Mouse (Mus musculus) liver, embryonic 15.5 days (tissue): ENCODE results near the gene Speer4f1. TPM values are rescaled to one million over a fixed set of nuclear protein-coding genes. Genes with fewer than 3 reads are reported as not detected.
"Not testable (repeated sequence)": the region's sequence is repeated elsewhere in the genome, so short reads cannot be mapped to it uniquely, and the experiment has no call there.

Experiments used
- ATAC-seq: fragments of 200-750 bp; cut with Nextera tagmentation; 2 replicates; pipeline ENCODE4 v1.8.0; 2017; ENCODE audit warnings: moderate number of reproducible peaks, mild to moderate bottlenecking, moderate library complexity; ENCODE audit not compliant: insufficient read depth
- H3K27ac ChIP-seq: fragments of 300-500 bp; sonication (generic); replicated peaks from 2 replicates; pipeline ENCODE4 v1.5.1; 2015; ENCODE audit warnings: mild to moderate bottlenecking, inconsistent platforms
- H3K27me3 ChIP-seq: fragments of 300-500 bp; sonication (generic); 2 replicates; pipeline ENCODE4 v1.6.1; 2015; ENCODE audit warnings: mild to moderate bottlenecking, inconsistent platforms
- H3K36me3 ChIP-seq: fragments of 300-500 bp; sonication (generic); replicated peaks from 2 replicates; pipeline ENCODE4 v1.6.1; 2015; ENCODE audit warnings: moderate library complexity, mild to moderate bottlenecking, inconsistent platforms
- H3K4me1 ChIP-seq: fragments of 300-500 bp; sonication (generic); replicated peaks from 2 replicates; pipeline ENCODE4 v1.6.1; 2015; ENCODE audit warnings: inconsistent platforms
- H3K4me2 ChIP-seq: fragments of 300-500 bp; sonication (generic); 2 replicates; pipeline ENCODE4 v1.6.1; 2015; ENCODE audit warnings: moderate library complexity, mild to moderate bottlenecking, inconsistent platforms
- H3K4me3 ChIP-seq: fragments of 300-500 bp; sonication (generic); replicated peaks from 2 replicates; pipeline ENCODE4 v1.5.1; 2015; ENCODE audit warnings: mild to moderate bottlenecking, inconsistent platforms
- H3K9ac ChIP-seq: fragments of 300-500 bp; sonication (generic); 2 replicates; pipeline ENCODE4 v1.6.1; 2015; ENCODE audit warnings: moderate library complexity, mild to moderate bottlenecking, inconsistent platforms
- H3K9me3 ChIP-seq: fragments of 300-500 bp; sonication (generic); replicated peaks from 2 replicates; pipeline ENCODE4 v1.6.1; 2016; ENCODE audit warnings: inconsistent platforms
- WGBS: fragments of 180-500 bp; shearing (Covaris S2); methylation state at CpG from one replicate; pipeline ENCODE4 v1.1.7; 2015; ENCODE audit warnings: mixed read lengths; ENCODE audit not compliant: insufficient replicate concordance; 5-methylcytosine and 5-hydroxymethylcytosine counted together
- polyA plus RNA-seq: library from polyadenylated mRNA; unstranded; fragments of >200 nt; fragmentation: Nextera tagmentation; extraction: Ambion mirVana; gene quantifications from 2 replicates; pipeline ENCODE4 v1.2.1, GENCODE M21; 2015

Gene Speer4f1
- polyA plus RNA-seq: not detected in 2 replicates

- not testable (repeated sequence) for H3K9me3 ChIP-seq, H3K36me3 ChIP-seq, H3K27me3 ChIP-seq, H3K4me2 ChIP-seq, H3K9ac ChIP-seq, H3K4me1 ChIP-seq, ATAC-seq, H3K4me3 ChIP-seq, H3K27ac ChIP-seq
- 65% methylated on average over 1 of the region's 1 CpGs for WGBS
Measured at GRCm38 (mm10) chr5:17475798-17476197, at the start of gene Speer4f1. Gene Speer4f1, plus strand, starts transcription at chr5:17476098.

- no peaks in the 10 kb centered on the region for H3K36me3 ChIP-seq
- no peak overlapping the region for H3K4me3 ChIP-seq
- no peaks in the 10 kb centered on the region for H3K9me3 ChIP-seq
- WGBS: 43% methylated on average over 1 of the region's 1 CpGs
- no peaks in the 10 kb centered on the region for H3K27me3 ChIP-seq
- H3K27ac ChIP-seq: no peak overlapping the region
- no peak overlapping the region for H3K4me2 ChIP-seq
- no peak overlapping the region for H3K9ac ChIP-seq
- no peaks in the 10 kb centered on the region for H3K4me1 ChIP-seq
- ATAC-seq: no peak
Measured at GRCm38 (mm10) chr5:17426930-17427329, 49.0 kb upstream of the Speer4f1 start.

GRCm38 (mm10) chr5:17434721-17435120, 41.2 kb upstream of the Speer4f1 start:
- Histone ChIP-seq H3K9me3 (no peaks in the 10 kb centered on the region), H3K4me3 (no peak overlapping the region), H3K27ac (no peak overlapping the region), H3K9ac (no peak overlapping the region), H3K4me2 (no peak overlapping the region), H3K36me3 (no peaks in the 10 kb centered on the region), H3K4me1 (no peaks in the 10 kb centered on the region), H3K27me3 (no peaks in the 10 kb centered on the region)
- no peak for ATAC-seq
- WGBS: 71% methylated on average over 3 of the region's 3 CpGs

- Histone ChIP-seq H3K4me1 (no peaks in the 10 kb centered on the region), H3K4me2 (no peak overlapping the region), H3K9ac (no peak overlapping the region), H3K36me3 (no peaks in the 10 kb centered on the region), H3K9me3 (no peaks in the 10 kb centered on the region), H3K27ac (no peak overlapping the region), H3K27me3 (no peaks in the 10 kb centered on the region), H3K4me3 (no peak overlapping the region)
- ATAC-seq: no peak
- WGBS: 45% methylated on average over 2 of the region's 2 CpGs
Measured at GRCm38 (mm10) chr5:17436209-17436608, 39.7 kb upstream of the Speer4f1 start.

GRCm38 (mm10) chr5:17439487-17440102, 36.3 kb upstream of the Speer4f1 start:
- Histone ChIP-seq H3K9ac (no peak overlapping the region), H3K4me1 (no peaks in the 10 kb centered on the region), H3K36me3 (no peaks in the 10 kb centered on the region), H3K4me3 (no peak overlapping the region), H3K27me3 (no peaks in the 10 kb centered on the region), H3K9me3 (no peaks in the 10 kb centered on the region), H3K4me2 (no peak overlapping the region), H3K27ac (no peak overlapping the region)
- no peak for ATAC-seq

- H3K9ac ChIP-seq: no peak overlapping the region
- 70% methylated on average over 5 of the region's 5 CpGs for whole genome bisulfite sequencing
- H3K27ac ChIP-seq: no peak overlapping the region
- H3K9me3 ChIP-seq: no peaks in the 10 kb centered on the region
- H3K4me2 ChIP-seq: no peak overlapping the region
- no peak for ATAC-seq
- H3K27me3 ChIP-seq: no peaks in the 10 kb centered on the region
- no peak overlapping the region for H3K4me3 ChIP-seq
- no peaks in the 10 kb centered on the region for H3K4me1 ChIP-seq
- no peaks in the 10 kb centered on the region for H3K36me3 ChIP-seq
Measured at GRCm38 (mm10) chr5:17454059-17454458, 21.8 kb upstream of the Speer4f1 start.

GRCm38 (mm10) chr5:17454952-17455586, 20.8 kb upstream of the Speer4f1 start:
- 68% methylated on average over 6 of the region's 6 CpGs for WGBS
- Histone ChIP-seq H3K9me3 (no peaks in the 10 kb centered on the region), H3K4me2 (no peak overlapping the region), H3K4me1 (no peaks in the 10 kb centered on the region), H3K36me3 (no peaks in the 10 kb centered on the region), H3K9ac (no peak overlapping the region), H3K27ac (no peak overlapping the region), H3K27me3 (no peaks in the 10 kb centered on the region), H3K4me3 (no peak overlapping the region)
- no peak for ATAC-seq

- no peak for ATAC-seq
- Histone ChIP-seq H3K9ac (no peak overlapping the region), H3K4me3 (no peak overlapping the region)
Measured at GRCm38 (mm10) chr5:17456671-17457070, 19.2 kb upstream of the Speer4f1 start.

GRCm38 (mm10) chr5:17468120-17468519, 7.8 kb upstream of the Speer4f1 start:
- H3K4me2 ChIP-seq, H3K4me1 ChIP-seq, ATAC-seq, H3K9ac ChIP-seq, H3K27ac ChIP-seq, H3K36me3 ChIP-seq, H3K9me3 ChIP-seq, H3K27me3 ChIP-seq, H3K4me3 ChIP-seq: not testable (repeated sequence)
- 35% methylated on average over 4 of the region's 4 CpGs for WGBS

More at GRCm38 (mm10) chr5:17456671-17457070, 19.2 kb upstream of the Speer4f1 start:
- H3K36me3 ChIP-seq: no peaks in the 10 kb centered on the region
- H3K27me3 ChIP-seq: no peaks in the 10 kb centered on the region
- H3K27ac ChIP-seq: no peak overlapping the region
- H3K4me1 ChIP-seq: no peaks in the 10 kb centered on the region
- H3K4me2 ChIP-seq: no peak overlapping the region
- H3K9me3 ChIP-seq: no peaks in the 10 kb centered on the region
- 56% methylated on average over 3 of the region's 3 CpGs for WGBS

- H3K27ac ChIP-seq: no peak overlapping the region
- ATAC-seq: no peak
Measured at GRCm38 (mm10) chr5:17476476-17476875, 578 bp downstream of the Speer4f1 start.

GRCm38 (mm10) chr5:17489894-17490293, 14.0 kb downstream of the Speer4f1 start:
- Histone ChIP-seq H3K9ac (no peak overlapping the region), H3K4me1 (no peaks in the 10 kb centered on the region)
- no peak for ATAC-seq

More at GRCm38 (mm10) chr5:17476476-17476875, 578 bp downstream of the Speer4f1 start:
- Histone ChIP-seq H3K4me1 (no peaks in the 10 kb centered on the region), H3K4me3 (no peak overlapping the region), H3K4me2 (no peak overlapping the region), H3K9me3 (no peaks in the 10 kb centered on the region), H3K36me3 (no peaks in the 10 kb centered on the region), H3K9ac (no peak overlapping the region), H3K27me3 (no peaks in the 10 kb centered on the region)
- 27% methylated on average over 1 of the region's 1 CpGs for WGBS

GRCm38 (mm10) chr5:17495616-17496015, 19.7 kb downstream of the Speer4f1 start:
- no peaks in the 10 kb centered on the region for H3K9me3 ChIP-seq
- H3K36me3 ChIP-seq: no peaks in the 10 kb centered on the region
- no peaks in the 10 kb centered on the region for H3K4me1 ChIP-seq
- H3K27ac ChIP-seq: no peak overlapping the region
- no peak overlapping the region for H3K4me3 ChIP-seq
- H3K4me2 ChIP-seq: no peak overlapping the region
- no peak for ATAC-seq
- no peak overlapping the region for H3K9ac ChIP-seq
- H3K27me3 ChIP-seq: no peaks in the 10 kb centered on the region
- WGBS: 59% methylated on average over 2 of the region's 2 CpGs

More at GRCm38 (mm10) chr5:17489894-17490293, 14.0 kb downstream of the Speer4f1 start:
- H3K9me3 ChIP-seq: no peaks in the 10 kb centered on the region
- H3K4me3 ChIP-seq: no peak overlapping the region
- WGBS: 36% methylated on average over 1 of the region's 1 CpGs
- H3K4me2 ChIP-seq: no peak overlapping the region
- H3K36me3 ChIP-seq: no peaks in the 10 kb centered on the region
- H3K27ac ChIP-seq: no peak overlapping the region
- H3K27me3 ChIP-seq: no peaks in the 10 kb centered on the region
